Mouse (Mus musculus) olfactory bulb, adult 2 months (tissue): ENCODE measurements around the gene Psmd7. TPM values are rescaled to one million over a fixed set of nuclear protein-coding genes. Genes with fewer than 3 reads are reported as not detected.

Experiments
- H3K27ac ChIP-seq: fragments of 200-500 bp; 2 replicates; pipeline ENCODE4 v1.5.1; 2012; ENCODE audit warnings: low read depth, low read length; ENCODE audit not compliant: insufficient read depth
- H3K4me1 ChIP-seq: fragments of 200-500 bp; 2 replicates; pipeline ENCODE4 v1.6.1; 2012; ENCODE audit warnings: low read length; ENCODE audit not compliant: control insufficient read depth, insufficient read depth
- H3K4me3 ChIP-seq: fragments of 200-500 bp; 2 replicates; pipeline ENCODE4 v1.5.1; 2012; ENCODE audit warnings: mild to moderate bottlenecking, low read depth, low read length, moderate library complexity; ENCODE audit not compliant: insufficient read depth
- CTCF ChIP-seq: fragments of 200-500 bp; IDR thresholded peaks from 2 replicates; pipeline ENCODE4 v1.5.1; 2012; ENCODE audit warnings: low read depth, mild to moderate bottlenecking, low read length, moderate library complexity; ENCODE audit not compliant: insufficient read depth
- POLR2A ChIP-seq: fragments of 200-500 bp; IDR thresholded peaks from 2 replicates; pipeline ENCODE4 v1.6.1; 2012; ENCODE audit warnings: mild to moderate bottlenecking, low read depth, low read length, moderate library complexity; ENCODE audit not compliant: insufficient read depth
- WGBS: fragments of 180-500 bp; shearing (Covaris S2); methylation state at CpG from one replicate; pipeline ENCODE4 v1.1.7; 2018; 5-methylcytosine and 5-hydroxymethylcytosine counted together
- polyA plus RNA-seq: library from polyadenylated mRNA; stranded (reverse); fragments of >200 nt; gene quantifications from 2 replicates; pipeline ENCODE4 v1.2.4, GENCODE M21; 2012; ENCODE audit warnings: low replicate concordance; ENCODE audit not compliant: missing spikeins, insufficient read depth, insufficient read length

Gene Psmd7
- polyA plus RNA-seq, 1 experiment = not detected

- Histone ChIP-seq H3K27ac (no peak overlapping the region), H3K4me3 (no peak overlapping the region), H3K4me1 (no peaks in the 10 kb centered on the region)
- no peak for TF ChIP-seq POLR2A
- no peak for TF ChIP-seq CTCF
- WGBS = 64% methylated on average over 16 of the region's 16 CpGs
Measured at GRCm38 (mm10) chr8:107560820-107561536, 27.3 kb downstream of the Psmd7 start.

GRCm38 (mm10) chr8:107556511-107556936, 31.7 kb downstream of the Psmd7 start:
- no peak overlapping the region for H3K27ac ChIP-seq
- no peak for TF ChIP-seq CTCF
- TF ChIP-seq POLR2A = no peak
- no peak overlapping the region for H3K4me3 ChIP-seq
- H3K4me1 ChIP-seq = no peaks in the 10 kb centered on the region
- WGBS = 44% methylated on average over 12 of the region's 12 CpGs

DNA sequence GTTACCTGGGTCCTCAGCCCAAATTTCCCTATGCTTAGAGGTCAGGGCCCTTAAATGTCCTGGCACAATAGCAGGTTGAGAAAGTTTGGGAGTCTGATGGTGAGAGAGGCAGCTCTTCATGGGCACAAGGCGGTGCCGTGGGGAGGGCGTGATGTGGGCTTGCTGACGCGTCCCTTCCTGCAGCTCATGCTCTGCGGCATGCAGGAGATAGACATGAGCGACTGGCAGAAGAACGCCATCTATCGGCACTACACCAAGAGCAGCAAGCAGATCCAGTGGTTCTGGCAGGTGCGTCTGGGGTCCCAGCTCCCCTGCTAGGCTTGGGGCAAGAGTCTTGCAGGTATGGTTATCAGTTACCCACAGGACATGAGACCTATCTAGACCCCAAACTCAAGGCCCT, 33.0 kb downstream of the Psmd7 start:
- H3K4me3 ChIP-seq = no peak overlapping the region
- 95% methylated on average over 10 of the region's 10 CpGs for WGBS
- TF ChIP-seq CTCF (no peak), POLR2A (no peak)
- H3K27ac ChIP-seq = no peak overlapping the region
- H3K4me1 ChIP-seq = no peaks in the 10 kb centered on the region

- TF ChIP-seq CTCF = no peak
- TF ChIP-seq POLR2A = no peak
- peaks cover 6% of the 10 kb centered on the region; the same call in 1 of the 2 replicates for H3K4me1 ChIP-seq
- no peak overlapping the region for H3K4me3 ChIP-seq
- H3K27ac ChIP-seq = no peak overlapping the region
- 51% methylated on average over 6 of the region's 6 CpGs for WGBS
Measured at GRCm38 (mm10) chr8:107552234-107552633, 36.0 kb downstream of the Psmd7 start.

DNA sequence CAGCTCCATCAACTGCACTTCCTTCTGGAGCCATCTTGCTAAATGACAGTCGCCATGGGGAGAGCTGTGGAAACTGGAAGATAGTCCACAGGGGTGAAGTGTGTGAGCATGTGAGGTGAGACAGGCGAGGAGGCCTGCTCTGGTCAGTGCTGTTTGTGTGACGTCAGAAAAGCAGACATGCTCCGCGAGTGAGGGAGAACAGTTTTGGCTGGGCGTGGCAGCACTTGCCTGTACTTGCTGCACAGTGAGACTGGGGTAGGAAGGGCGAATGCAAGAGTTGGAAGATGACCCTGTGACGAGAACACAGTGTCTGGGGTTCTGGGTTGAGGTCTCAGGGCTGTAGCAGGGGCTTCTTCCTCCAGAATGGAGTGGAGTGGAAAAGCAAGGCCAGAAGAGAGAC, 41.4 kb downstream of the Psmd7 start:
- 95% methylated on average over 8 of the region's 8 CpGs for WGBS
- TF ChIP-seq POLR2A (no peak), CTCF (no peak)
- Histone ChIP-seq H3K4me3 (no peak overlapping the region), H3K4me1 (peaks cover 22% of the 10 kb centered on the region), H3K27ac (no peak overlapping the region)

- 47% methylated on average over 4 of the region's 4 CpGs for WGBS
- Histone ChIP-seq H3K27ac (no peak overlapping the region), H3K4me1 (peaks cover 22% of the 10 kb centered on the region), H3K4me3 (no peak overlapping the region)
- TF ChIP-seq CTCF = no peak
- TF ChIP-seq POLR2A = no peak
Measured at GRCm38 (mm10) chr8:107546154-107546553, 42.1 kb downstream of the Psmd7 start.

GRCm38 (mm10) chr8:107545621-107546152, 42.6 kb downstream of the Psmd7 start:
- TF ChIP-seq POLR2A (no peak), CTCF (no peak)
- H3K27ac ChIP-seq = no peak overlapping the region
- WGBS = 79% methylated on average over 11 of the region's 11 CpGs
- peaks cover 22% of the 10 kb centered on the region for H3K4me1 ChIP-seq
- H3K4me3 ChIP-seq = no peak overlapping the region

DNA sequence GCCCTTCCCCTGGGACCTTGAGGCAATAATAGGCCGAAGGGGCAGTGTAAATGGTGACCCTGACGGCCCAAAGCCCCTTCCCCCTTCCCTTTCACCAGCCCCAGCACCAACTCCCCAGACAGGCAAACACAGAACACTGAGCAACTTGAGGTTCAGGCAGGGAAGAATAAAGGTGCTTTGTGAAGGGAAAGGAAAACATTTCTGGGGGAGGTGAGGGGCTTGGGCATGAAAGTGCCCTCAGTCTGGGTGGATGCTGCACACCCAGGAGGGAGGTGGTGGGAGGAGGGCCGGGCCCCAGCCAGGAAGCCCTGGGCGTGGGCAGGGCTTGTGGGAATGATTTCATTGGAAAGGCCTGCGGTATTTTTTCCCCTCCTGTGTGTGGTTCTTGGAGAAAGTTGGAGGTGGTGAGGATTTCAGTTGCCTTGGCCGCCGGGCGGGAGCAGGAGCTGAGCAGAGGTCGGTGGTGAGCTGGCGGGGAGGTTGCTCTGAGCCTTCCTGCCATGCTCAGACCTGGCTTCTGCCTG, 43.6 kb downstream of the Psmd7 start:
- Histone ChIP-seq H3K27ac (no peak overlapping the region), H3K4me3 (no peak overlapping the region), H3K4me1 (peaks cover 22% of the 10 kb centered on the region)
- TF ChIP-seq CTCF = no peak
- TF ChIP-seq POLR2A = no peak
- WGBS = 36% methylated on average over 10 of the region's 10 CpGs

GRCm38 (mm10) chr8:107544211-107544610, 44.1 kb downstream of the Psmd7 start:
- no peak for TF ChIP-seq CTCF
- no peak for TF ChIP-seq POLR2A
- Histone ChIP-seq H3K27ac (no peak overlapping the region), H3K4me1 (peaks cover 22% of the 10 kb centered on the region), H3K4me3 (no peak overlapping the region)
- 63% methylated on average over 8 of the region's 8 CpGs for whole genome bisulfite sequencing

- TF ChIP-seq POLR2A = no peak
- TF ChIP-seq CTCF = no peak
- H3K27ac ChIP-seq = no peak overlapping the region
- no peak overlapping the region for H3K4me3 ChIP-seq
- peaks cover 22% of the 10 kb centered on the region for H3K4me1 ChIP-seq
- 93% methylated on average over 11 of the region's 11 CpGs for WGBS
Measured at GRCm38 (mm10) chr8:107543714-107544113, 44.5 kb downstream of the Psmd7 start.
